Mouse (Mus musculus) gastrocnemius, adult 18-20 months (tissue): ENCODE results near the gene Fam83d. TPM values are rescaled to one million over a fixed set of nuclear protein-coding genes. Genes with fewer than 3 reads are reported as not detected.
"Not testable (repeated sequence)": the region's sequence is repeated elsewhere in the genome, so short reads cannot be mapped to it uniquely, and the experiment has no call there.

Experiments
- DNase-seq: peaks from one replicate; pipeline ENCODE4 v3.0.0; 2021; ENCODE audit warnings: low spot score
- long read RNA-seq, 2 experiments: library from polyadenylated mRNA; stranded (forward); transcript quantifications; one replicate each; pipeline ENCODE4 v2.0.0; 2021
- total RNA-seq, 2 experiments: library from RNA; stranded (reverse); gene quantifications; 2 replicates each; pipeline ENCODE4 v1.2.3; 2021

Gene Fam83d
- total RNA-seq, result 1 to 10 TPM; 2.0 to 4.1 TPM
- long read RNA-seq, experiment 1, partial matches to known transcripts, result 0 of 5 reads
- long read RNA-seq, experiment 1, other reads (novel, unspliced or antisense), result 4 of 5 reads
- long read RNA-seq, experiment 2, partial matches to known transcripts, result 1 of 9 reads
- long read RNA-seq, experiment 2, other reads (novel, unspliced or antisense), result 4 of 9 reads

DNA sequence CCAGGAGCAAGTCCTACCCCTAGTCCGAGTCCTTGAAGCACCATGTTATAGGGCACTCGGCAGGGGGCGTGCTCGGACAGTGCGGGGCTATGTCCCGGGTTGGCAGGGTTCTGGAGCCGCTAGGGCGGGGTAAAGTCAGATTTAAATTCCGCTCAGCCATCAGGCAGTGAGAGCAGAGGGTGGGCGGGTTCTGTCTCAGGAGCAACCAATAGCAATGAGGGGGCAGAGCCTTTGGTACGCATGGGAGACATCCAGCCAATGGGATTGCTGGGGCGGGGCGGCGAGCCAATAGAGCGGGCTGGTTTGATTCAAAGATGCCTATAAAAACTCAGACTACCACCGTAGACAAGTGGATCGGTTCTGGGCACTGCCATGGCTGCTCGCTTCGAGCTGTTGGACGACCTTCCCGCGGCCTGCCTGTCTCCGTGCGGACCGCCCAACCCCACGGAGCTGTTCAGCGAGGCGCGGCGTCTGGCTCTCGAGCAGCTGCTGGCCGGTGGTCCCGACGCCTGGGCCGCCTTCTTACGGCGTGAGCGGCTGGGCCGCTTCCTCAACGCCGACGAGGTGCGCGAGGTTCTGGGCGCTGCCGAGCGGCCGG lies at the start of gene Fam83d:
Gene Fam83d (plus strand): TSS at position 352 of the 598 bp plus-strand sequence.
- DNase-seq, result peak; percentile 96

DNA sequence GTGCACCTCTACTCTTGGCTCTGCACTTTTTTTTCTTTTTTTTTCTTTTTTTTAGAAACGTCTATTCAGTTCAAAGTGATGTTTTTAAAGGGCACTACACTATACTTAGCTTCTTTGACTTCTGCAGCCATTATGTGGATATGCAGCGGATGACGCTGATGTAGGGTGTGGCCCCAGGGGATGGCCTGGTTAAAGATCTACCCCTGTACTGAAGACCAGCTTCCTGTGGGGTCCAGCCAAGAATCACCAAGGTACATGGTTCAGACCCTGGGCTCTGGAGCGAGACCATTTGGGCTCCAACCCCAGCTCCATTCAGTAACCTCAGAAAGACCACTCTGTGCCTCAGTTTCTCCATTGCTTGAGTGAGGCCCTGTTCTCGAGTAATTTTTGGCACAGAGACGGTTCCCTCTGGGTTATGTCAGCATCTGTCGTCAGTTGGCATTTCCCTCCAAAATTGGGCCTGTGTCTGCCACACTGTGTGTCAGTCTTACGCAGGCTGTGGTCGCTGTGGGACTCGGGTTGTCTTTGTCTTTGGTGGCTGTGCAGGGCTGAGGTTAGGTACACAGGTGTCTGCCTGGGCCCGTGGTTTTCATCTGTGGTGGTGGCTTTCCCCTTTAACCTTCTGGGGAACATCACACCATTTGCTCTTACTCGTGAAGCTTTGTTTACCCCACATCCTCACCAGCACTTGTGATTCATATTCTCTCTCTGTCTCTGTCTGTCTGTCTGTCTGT lies 48.9 kb upstream of the Fam83d start:
- DNase-seq, result no peak

DNA sequence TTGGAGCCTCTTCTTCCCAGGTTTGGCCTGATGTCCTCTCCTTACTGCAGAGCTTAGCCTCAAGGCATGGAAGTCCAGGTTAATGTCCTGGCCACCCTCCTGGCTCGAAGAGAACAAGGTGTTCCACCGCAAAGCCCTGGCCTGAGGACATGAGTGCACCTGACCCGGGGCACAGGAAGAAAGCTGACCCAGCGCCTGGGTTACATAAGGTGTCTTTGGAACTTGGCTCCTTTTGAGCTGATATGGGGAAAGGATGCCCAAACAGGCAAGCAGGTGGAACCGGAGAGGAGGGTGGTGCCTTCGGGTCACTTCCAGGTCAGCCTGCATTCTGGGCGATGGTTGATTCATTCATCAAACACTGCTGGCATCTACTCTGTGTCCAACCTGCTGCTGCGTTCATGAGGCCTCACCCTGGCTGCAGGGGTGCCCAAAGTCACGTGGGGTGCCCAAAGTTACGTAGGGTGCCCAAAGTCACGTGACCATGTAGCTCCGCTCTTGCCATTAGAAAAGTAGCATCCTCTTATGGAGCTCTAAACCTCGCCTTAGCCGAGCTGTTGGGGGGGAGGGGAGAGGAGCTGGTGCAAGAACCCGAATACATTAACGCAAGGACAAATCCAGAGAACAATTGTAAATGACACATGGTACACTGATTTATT lies 47.0 kb upstream of the Fam83d start:
- DNase-seq, result no peak

DNA sequence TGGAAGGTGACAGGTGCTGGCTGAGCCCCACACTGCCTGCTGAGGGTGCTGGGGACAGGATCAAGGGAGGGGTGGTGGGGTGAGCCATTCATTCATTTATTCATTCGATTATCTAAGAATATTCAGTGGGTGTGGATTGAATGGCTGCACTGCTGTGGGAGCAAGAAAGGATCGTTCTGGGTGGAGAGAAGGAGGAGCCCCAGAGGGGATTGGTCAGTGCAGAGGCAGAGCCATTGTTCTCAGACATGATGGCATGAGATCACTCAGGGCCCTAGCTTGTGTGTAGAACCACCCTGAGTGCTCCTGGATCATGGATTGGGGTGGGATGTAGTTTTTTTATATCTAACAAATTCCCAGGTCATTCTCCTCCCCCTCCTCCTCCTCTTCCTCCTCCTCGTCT lies 46.4 kb upstream of the Fam83d start:
- DNase-seq, result no peak

DNA sequence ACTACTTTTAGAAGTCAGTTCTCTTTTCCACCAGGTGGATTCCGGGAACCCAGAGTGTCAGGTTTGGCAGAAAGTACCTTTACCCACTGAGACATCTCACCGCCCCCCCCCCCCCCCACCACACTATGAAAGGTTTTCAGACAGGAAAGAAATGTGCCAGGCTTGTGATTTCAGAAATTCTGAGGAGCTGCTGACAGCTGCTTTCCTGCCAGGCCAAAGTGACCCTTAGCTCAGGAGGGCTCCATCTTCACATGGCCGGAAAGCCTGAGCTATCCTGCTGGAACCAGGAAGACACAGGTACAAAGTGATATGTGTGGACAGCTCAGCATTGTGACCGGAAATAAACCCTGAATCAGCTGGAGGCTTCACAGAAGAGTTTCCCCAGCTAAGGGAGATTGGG lies 45.8 kb upstream of the Fam83d start:
- no peak for DNase-seq

DNA sequence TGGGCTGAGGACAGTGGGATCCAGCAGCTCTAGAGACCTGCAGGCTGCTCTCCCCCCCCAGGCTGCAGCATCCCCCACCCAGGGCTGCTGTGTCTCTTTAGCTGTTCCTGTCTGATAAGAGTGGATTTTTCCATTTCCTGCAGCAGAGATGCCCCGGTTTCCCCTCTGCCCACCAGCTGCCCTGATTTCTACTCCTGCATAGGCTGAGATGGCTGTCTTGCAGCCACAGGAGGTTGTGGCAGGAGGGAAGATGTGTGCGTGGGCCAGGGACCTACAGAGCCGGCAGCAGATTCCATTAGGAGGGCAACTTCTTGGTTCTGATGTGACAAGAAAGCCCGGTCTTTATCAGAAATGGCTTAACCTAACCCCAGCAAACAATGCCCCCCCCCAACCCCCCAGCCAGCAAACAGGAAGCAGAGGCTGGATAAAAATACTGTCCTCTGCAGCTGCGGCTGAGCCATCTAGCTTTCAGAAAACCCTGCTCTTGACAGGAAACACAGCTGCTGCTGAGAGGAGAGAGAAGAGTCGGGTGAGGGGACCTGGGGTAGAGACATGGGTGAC lies 44.8 kb upstream of the Fam83d start:
- DNase-seq, result no peak

DNA sequence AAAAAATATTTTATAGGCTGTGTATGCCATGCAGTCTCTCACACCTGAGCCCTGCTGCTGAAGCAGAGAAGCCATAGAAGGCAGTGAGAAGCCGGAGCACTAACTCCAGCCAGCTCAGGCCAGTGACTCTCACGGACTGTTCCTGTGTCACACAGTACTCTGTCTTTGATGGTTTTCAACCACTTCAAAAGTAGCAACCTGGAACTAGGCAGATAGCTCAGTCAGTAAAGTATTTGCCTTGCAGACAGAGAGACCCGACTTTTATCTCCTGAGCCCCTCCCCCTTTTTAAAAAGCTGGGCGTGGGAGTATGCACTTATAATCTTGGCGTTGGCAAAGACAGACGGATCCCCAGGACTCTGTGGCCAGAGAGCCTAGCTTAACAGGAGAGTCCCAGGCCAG lies 44.1 kb upstream of the Fam83d start:
- DNase-seq, result no peak

DNA sequence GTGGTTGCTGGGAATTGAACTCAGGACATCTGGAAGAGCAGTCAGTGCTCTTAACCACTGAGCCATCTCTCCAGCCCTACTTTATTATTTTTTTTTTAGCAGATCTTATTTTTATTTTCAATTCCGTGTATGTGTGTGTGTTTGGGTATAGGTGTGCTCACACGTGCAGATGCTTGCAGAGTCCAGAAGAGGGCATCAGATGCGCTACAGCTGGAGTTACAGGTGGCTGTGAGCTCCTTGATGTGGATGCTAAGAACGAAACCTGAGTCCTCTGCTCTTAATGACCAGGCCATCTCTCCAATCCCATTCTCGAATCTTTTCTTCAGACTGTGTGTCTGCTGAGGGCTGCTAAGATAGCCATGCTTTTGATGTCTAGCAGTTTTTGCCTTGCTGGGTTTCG lies 41.6 kb upstream of the Fam83d start:
- no peak for DNase-seq

DNA sequence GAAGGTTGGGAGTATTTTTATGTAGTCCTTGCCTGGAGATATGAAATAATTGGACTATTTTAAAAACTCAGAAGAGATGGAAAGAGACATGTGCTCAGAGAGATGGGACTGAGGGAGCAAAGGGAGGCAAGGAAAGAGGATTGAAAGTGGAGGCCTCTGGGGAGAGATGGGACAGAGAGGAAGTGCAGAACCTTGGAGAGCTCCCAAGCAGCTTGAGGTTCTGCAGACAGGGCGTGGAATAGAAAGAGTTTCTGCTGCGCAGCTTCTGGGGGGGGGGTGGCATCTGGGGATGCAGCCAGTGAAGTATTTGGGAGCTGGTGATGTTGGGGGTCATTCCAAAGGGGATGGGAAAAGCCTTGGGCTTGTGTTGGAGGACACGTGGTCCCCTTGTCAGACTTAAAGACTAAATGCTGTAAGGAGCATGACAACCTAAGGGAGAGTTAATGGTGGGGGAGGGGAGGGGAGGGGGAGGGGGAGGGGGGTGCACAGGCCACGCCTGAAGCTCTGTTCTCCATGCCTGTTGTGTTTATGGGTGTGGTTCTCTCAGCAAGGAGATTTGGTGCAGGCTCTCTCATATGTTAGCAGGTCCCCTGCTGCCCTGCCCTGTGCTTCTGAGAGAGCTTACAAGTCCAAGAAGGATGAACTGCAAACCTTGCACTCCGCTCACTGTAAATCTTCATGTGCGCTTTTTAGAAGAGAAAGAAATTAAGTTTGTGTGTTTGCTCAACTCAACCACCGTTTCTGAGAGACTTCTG lies 39.7 kb upstream of the Fam83d start:
- DNase-seq, result no peak

DNA sequence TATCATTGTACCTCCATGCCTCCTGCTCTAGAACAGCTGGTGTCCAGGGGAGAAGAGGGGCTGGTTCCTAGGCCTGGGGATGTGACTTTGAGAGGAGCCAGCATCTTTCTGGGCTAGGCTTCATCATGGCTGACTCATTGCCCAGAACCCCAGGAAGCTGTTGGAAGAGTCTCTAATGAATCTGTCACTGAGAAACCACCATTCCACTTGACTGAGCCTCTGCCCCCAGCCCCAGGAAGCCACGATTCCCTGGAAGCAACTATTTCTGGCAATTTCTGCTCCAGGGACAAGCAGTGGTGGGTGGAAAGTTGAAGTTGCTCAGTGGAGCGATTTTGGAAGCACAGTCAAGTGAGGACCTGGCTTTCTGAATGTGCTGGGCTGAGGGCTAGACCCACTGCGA lies 37.0 kb upstream of the Fam83d start:
- no peak for DNase-seq

DNA sequence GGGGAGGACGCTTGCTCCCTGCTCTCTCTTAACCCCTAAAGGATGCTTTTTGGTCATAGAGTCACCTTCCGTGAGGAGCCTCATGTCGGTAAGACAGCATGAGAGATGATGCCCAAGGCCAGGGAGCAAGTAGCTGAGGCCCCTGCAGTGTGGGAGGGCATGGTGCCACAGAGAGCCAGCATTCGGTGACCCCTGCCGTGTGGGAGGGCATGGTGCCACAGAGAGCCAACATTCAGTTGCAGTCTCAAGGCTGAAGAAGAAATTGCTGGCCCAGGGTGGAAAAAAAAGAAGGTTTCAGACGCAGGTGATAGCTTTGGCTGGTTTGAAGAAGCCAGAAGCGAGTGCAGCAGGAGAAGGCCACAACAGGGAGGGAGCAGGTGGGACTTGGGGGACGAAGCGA lies 35.4 kb upstream of the Fam83d start:
- no peak for DNase-seq

DNA sequence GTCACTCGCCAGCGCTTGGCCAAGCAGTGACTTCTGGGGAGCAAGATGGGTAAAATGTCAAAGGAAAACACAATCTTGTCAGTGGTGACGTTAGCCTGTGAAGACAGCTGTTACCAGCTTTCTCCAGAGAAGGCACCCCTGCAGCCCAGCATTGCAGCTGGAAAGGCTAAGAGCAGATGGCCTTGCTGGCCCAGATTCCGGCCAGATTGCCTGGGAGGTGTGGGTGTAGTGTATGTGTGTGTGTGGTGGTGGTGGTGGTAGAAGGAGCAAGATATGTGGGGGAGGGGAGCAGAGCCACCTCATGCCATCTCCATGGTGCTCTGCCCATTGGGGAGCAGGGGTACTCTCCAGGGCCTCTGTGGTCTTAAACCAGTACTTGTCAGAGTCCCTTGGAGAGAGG lies 34.8 kb upstream of the Fam83d start:
- no peak for DNase-seq

DNA sequence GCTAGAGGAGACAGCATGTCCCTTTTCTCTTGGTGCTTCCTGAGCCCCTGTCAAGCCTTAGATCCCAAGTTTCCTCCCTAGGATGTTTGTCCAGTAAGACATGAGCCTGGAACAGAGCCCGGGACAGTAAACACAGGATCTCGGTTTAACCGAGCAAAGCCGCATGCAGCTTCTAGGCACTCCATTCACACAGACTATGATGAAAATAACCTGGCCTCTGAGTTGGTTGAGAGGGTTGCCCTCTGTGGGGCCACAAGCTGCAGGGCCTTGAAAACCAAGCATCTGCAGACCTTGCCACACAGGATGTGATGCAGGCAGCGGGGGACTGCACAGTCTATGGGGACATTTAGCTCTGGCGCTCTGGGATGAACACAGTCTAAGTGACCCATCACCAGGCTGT lies 34.0 kb upstream of the Fam83d start:
- no peak for DNase-seq

DNA sequence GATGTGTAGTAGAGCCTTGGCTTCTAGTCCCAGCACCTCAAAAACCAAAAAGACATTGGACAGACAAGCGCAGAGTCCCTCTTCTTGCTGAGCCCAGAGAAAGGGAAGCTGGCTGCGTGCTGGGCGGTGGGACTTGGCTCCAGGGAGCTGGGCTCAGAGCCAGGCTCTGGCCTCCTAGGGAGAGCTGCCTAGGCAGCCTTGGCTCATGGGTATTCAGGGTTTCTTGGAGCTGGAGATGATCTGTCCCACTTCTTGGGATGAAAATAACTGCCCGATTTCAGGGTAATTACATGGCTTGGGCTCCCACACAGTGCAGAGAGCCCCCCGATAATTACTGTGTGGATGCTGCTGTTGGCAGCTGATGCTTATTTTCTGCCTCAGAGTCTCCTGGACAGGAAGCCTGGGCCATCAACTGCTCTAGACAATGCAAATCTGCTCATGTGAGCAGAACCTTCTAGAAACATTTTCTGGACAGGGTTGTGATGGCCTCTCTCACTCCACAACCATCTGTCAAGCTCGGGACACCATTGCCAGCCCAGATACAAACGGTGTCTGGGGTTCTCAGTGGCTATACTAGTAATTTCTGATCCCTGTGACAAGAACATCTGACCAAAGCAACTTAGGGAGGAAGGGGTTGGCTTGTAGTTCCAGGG lies 33.3 kb upstream of the Fam83d start:
- DNase-seq, result no peak

DNA sequence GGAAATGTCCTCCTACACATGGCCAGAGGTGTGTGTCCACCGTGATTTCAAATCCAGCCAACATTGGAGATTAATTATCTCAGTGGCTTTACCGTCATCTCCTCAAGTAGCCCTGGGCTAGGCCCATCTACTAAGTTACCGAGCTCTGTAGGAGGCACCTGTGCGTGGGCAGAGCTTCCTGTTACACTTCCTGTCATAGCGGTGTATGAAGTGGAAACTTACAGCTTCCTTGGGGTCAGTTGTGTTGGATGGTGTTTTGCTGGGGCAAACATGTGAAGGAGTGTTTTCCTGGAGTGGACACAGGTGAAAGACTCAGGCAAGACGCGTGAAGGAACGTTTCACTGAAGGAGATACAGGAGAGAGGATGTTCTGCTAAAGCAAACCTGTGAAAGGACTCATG lies 32.6 kb upstream of the Fam83d start:
- no peak for DNase-seq

DNA sequence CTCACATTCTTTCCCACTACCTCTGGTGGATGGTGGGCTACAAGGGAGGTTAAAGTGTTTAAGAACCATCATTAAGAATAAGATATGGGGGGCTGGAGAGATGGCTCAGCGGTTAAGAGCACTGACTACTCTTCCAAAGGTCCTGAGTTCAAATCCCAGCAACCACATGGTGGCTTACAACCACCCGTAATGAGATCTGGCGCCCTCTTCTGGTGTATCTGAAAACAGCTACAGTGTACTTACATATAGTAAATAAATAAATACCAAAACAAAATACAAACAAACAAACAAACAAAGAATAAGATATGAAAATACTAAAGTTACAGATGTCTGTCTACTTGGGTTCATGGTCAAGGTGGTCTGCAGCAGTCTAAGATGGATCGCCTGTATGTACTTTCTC lies 31.6 kb upstream of the Fam83d start:
- not testable (repeated sequence) for DNase-seq

DNA sequence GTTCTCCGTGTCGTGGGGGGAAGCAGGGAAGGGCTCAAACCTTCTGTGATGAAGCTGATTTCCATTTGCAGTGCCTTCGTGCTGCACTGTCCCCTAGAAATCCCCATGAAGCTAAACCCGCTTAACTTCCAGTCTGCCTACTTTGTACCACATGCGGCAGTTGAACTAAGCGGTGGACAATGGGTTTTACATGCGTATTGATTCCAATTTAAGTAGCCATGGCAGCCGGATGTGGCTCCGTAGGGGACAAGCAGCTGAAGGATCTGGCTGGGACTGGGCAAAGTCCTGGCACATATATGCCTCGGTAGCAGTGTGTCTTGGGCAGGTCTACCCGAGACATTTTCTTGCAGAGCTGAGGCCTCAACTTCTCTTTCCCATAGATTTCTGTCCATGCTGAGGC lies 29.3 kb upstream of the Fam83d start:
- DNase-seq, result no peak

DNA sequence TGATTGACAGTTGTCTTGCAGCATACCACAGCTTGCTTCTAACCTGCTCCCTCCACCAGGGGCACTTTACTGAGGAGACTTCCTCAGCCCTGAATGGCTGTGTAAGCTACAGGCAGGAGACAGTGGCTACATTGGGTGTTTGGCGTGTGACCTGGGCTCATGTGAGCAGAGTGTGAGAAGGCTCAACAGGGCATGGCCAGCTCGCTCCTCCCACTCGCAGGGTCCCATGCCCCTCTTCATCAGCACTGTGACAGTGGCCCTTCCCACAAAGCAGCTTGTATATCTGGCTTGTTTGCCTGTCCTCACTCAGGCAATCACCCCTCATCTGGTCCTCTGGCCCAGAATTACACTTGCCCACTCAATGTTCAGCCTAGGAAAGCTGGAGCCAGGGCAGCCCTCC lies 28.8 kb upstream of the Fam83d start:
- DNase-seq, result no peak

DNA sequence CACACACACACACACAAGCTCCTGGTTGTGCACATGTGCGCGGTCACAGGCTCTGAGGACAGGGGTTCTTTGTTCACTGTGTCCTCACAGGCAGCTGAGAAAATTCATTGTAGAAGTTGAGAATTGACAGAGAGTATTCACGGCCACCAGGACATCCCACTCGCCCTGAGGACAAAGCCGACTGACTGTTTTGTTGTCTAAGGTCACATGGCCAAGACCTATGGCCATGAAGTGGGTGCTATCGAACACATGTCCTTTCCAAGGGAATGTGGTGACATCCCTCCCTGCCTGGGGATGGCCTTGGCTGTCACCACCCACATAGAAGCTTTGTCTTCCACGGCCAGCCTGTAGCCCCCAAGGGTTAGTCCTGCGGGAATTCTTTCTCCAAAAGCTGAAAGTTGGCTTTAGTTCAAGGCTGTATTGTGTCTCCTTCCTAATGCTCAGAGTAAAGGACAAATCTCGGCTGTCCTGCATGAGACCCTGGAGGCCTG lies 26.8 kb upstream of the Fam83d start:
- DNase-seq, result no peak

DNA sequence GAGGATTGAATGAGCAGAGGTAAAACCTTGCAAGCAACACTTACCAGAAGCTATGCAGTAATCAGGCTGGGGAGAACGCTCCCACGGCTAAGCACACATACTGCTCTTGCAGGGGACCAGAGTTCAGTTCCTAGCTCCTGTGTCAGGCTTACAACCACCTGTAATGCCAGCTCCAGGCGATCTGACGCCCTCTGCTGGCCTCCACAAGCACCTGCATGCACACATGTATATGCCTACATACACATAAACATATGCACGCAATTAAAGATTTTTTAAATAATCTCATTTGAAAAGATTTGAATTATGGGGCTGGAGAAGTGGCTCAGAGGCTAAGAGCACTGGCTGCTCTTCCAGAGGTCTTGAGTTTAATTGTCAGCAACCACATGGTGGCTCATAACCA lies 25.5 kb upstream of the Fam83d start:
- DNase-seq, result no peak
